Mouse (Mus musculus): ENCODE measurements around the gene Mmp20.

DNA sequence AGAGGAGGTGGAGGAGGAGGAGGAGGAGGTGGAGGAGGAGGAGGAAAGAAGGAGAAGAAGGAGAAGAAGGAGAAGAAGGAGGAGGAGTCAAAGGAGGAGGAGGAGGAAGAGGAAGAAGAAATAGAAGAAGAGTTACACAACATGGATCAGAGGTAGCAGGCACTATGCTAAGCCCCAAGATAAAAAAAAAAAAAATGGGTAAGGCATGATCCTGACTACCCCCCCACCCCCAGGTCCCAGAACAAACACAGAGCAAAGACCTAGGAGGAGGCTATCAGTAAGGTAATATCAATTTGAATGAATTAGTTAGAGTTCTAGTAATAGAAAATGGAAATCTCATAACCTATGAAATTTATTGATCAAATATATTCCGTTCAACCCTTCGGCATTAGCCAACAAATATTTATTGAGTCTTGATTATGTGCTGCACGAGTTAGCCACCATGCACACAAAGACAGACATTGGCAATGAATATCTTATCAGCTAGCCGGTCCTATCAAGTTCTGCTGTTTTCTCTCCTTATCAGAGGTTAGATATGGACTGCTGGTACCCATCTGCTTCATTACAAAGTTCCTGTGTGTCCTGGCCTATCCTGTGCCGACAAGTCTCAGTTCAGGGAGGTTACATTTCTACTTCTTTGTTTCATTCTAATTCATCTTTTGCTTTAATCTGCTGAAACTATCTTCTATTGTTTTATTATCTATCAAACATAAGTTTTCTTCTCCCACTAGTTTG lies 24.5 kb downstream of the Mmp20 start:
- TF ChIP-seq CTCF (IDR thresholded peaks at IDR 0.05; ENCODE audit: low read depth) (no peak), EP300 (optimal IDR thresholded peaks at IDR 0.05) (no peak)
